Mouse (Mus musculus): ENCODE data around the gene Gm45213.

DNA sequence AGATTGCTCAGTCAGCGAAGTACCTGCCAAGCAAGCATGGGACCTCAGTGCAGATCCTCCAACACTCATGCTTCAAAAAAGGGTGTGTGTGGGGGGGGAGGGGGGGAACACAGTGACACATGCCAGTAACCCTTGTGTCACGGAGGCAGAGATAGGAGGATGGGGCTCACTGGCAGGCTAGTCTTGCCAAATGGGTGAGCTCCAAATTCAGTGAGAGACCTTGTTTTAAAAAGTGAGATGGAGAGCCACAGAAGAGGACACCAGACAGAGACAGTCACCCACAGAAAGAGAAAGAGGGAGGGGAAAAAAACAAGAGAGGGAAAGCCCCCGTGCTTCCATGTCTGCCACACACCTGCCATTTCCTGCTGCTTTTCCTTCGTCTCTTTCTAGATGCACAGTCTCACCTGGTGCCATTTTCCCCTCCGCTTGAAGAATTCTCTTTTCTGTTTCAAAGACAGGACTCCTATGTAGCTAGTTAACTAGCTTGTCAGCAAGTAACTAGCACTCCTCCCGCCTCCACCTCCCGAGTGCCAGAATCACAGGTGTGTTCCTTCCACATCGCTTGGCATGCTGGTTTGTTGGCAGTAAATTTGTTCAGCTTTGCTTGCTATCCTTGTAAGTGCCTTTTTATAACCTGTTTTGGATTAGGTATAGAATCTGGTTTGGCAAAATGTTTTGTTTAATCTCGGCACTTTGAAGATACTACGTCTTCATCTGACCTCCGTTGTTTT, 35.1 kb upstream of the Gm45213 start:
- TF ChIP-seq E2F4 (IDR thresholded peaks at IDR 0.05; ENCODE audit: insufficient read depth) (no peak), POLR2AphosphoS2 (IDR thresholded peaks at IDR 0.05; ENCODE audit: insufficient read length, low read depth) (no peak), MAX (IDR thresholded peaks at IDR 0.05; ENCODE audit: low read depth) (no peak), POLR2A (IDR thresholded peaks at IDR 0.05; ENCODE audit: insufficient read length, low read depth) (no peak), TCF3 (IDR thresholded peaks at IDR 0.05; ENCODE audit: insufficient read length, low read depth) (no peak)

All from myocyte (in vitro differentiated cells).